Mouse (Mus musculus) ES-E14 (cell line): ENCODE data around the gene Abi1. TPM values are rescaled to one million over a fixed set of nuclear protein-coding genes. Genes with fewer than 3 reads are reported as not detected.

Experiments used
- DNase-seq: peaks from one replicate; pipeline ENCODE4 v3.0.0-alpha.2; 2013; ENCODE audit warnings: low read depth, low spot score
- H3K27ac ChIP-seq: 2 replicates; pipeline ENCODE4 v1.5.1; 2012; ENCODE audit warnings: low read depth, mild to moderate bottlenecking, low read length, moderate library complexity, mixed read lengths; ENCODE audit not compliant: poor library complexity, insufficient read depth, severe bottlenecking
- H3K36me3 ChIP-seq: 2 replicates; pipeline ENCODE4 v1.6.1; 2012; ENCODE audit warnings: mild to moderate bottlenecking, low read length, moderate library complexity, mixed read lengths; ENCODE audit not compliant: control insufficient read depth, poor library complexity, insufficient read depth, severe bottlenecking
- H3K4me1 ChIP-seq, 2 experiments: fragments of 150-350 bp in 1 of 2; sonication (generic) in 1 of 2; 2 replicates each; pipeline ENCODE4 v1.6.1; 2012; ENCODE audit warnings: low read length in 2 of 2, mild to moderate bottlenecking in 1 of 2, mixed read lengths in 1 of 2; ENCODE audit not compliant: control insufficient read depth in 2 of 2, insufficient read depth in 2 of 2, poor library complexity in 1 of 2
- H3K4me3 ChIP-seq, 2 experiments: fragments of 150-350 bp in 1 of 2; sonication (generic) in 1 of 2; 2 replicates each; pipeline ENCODE4 v1.5.1; 2012; ENCODE audit warnings: low read length in 2 of 2, low read depth in 1 of 2, mild to moderate bottlenecking in 1 of 2, mixed read lengths in 1 of 2; ENCODE audit not compliant: insufficient read depth in 1 of 2, poor library complexity in 1 of 2, severe bottlenecking in 1 of 2
- H3K9ac ChIP-seq: 2 replicates; pipeline ENCODE4 v1.6.1; 2012; ENCODE audit warnings: low read depth, mild to moderate bottlenecking, low read length, mixed read lengths; ENCODE audit not compliant: poor library complexity, insufficient read depth, severe bottlenecking
- H3K9me3 ChIP-seq: fragments of 150-350 bp; sonication (generic); 2 replicates; pipeline ENCODE4 v1.6.1; 2012; ENCODE audit warnings: low read depth, mild to moderate bottlenecking, low read length; ENCODE audit not compliant: control insufficient read depth, insufficient read depth
- CHD2 ChIP-seq: IDR thresholded peaks from 2 replicates; pipeline ENCODE4 v1.6.1; 2014; ENCODE audit warnings: mild to moderate bottlenecking, low read depth, low read length, inconsistent platforms
- HCFC1 ChIP-seq: IDR thresholded peaks from 2 replicates; pipeline ENCODE4 v1.6.1; 2012; ENCODE audit warnings: low read length, inconsistent platforms, borderline replicate concordance; ENCODE audit not compliant: insufficient read depth
- MAFK ChIP-seq: IDR thresholded peaks from 2 replicates; pipeline ENCODE4 v1.6.1; 2014; ENCODE audit warnings: mild to moderate bottlenecking, low read depth, low read length, inconsistent platforms; ENCODE audit not compliant: insufficient read depth
- ZC3H11A ChIP-seq: IDR thresholded peaks from 2 replicates; pipeline ENCODE4 v1.6.1; 2012; ENCODE audit warnings: low read depth, mild to moderate bottlenecking, inconsistent platforms, low read length, borderline replicate concordance
- ZNF384 ChIP-seq: IDR thresholded peaks from 2 replicates; pipeline ENCODE4 v1.6.1; 2012; ENCODE audit warnings: low read depth, low read length, inconsistent platforms
- in situ Hi-C, 2 experiments: fragments of 600-800 bp; cut with MboI; formaldehyde crosslinking; loops; one replicate each; pipeline ENCODE4 v1.15.1; 2025; ENCODE audit warnings: low sequenced_read_pairs in 2 of 2, inconsistent platforms in 1 of 2; ENCODE audit not compliant: unreplicated experiment in 2 of 2
- total RNA-seq: library from RNA; depleted of rRNA; stranded (reverse); fragments of 300-350 nt; gene quantifications from 2 replicates; pipeline ENCODE4 v1.2.3, GENCODE M21; 2012; rRNA removed

Abi1 gene
- total RNA-seq, 1 experiment = 42.6 TPM

DNA sequence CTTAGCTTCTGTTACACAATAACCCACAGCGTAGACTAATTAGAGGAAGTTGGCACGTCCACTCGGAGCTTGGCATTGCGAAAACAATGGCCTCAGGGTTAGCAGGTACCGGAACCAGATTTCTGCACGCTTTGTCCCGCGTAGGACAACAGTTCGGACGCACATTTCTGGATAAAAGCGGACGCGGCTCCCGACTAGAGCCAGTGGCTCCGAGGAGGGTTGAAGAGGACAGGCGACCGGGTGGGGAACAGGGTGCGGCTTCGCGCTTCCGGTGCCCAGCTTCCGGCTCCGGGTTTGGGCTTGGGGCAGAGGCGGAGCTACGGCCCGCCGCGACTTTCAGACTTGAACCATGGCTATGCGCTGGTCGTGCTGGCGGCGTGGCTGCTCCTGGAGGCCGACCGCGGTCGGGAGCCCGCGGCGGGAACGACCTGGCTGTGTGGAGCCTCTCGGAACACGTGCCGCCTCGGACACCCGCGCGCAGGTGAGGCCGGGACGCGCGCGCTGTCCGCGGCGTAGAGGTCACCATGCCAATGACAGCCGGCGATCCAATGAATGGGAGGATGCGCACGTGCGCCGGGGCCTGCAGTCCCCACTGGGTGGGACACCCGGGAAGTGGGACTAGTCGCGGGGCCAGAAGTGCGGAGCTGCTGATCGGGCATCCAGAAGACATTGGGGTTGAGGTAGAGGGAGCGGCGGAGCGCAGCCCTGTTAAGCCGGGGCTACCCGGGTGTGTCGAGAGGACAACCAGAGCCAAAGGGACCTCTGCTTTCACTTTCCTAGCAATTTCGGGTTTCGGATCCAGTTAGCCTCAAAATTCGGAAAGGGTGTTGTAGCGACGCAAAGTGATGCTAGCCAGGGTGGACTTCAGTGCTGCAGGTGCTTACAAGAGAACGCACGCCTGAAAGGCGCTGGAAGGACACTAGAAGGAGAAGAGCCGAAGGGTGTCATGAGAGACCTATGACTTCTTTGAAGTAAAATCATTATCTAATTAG lies 144.5 kb downstream of the Abi1 start, which contains the start of gene Pdss1:
Gene Pdss1 (plus strand): TSS at position 241 of the 992 bp plus-strand sequence.
- Histone ChIP-seq H3K9me3 (no peaks in the 10 kb centered on the region), H3K4me1 (peaks cover 5 to 7% of the 10 kb centered on the region in 2 experiments; a peak in 2 of 4 replicates), H3K9ac (peak within 1 kb of the TSS; percentile 85), H3K4me3 (peak within 1 kb of the TSS; percentile 76 to 87), H3K36me3 (no peaks in the 10 kb centered on the region), H3K27ac (no peak within 1 kb of the TSS)
- peak; percentile 88 for DNase-seq
- in situ Hi-C loops = no loop called here
- TF ChIP-seq HCFC1 (peak; percentile 84), CHD2 (peak; percentile 61; the same call in 1 of the 2 replicates), MAFK (no peak), ZNF384 (no peak), ZC3H11A (no peak)

GRCm38 (mm10) chr2:22894932-22895281 lies 145.1 kb downstream of the Abi1 start:
- in situ Hi-C loops = no loop called here
- no peaks in the 10 kb centered on the region for H3K36me3 ChIP-seq
- H3K4me1 ChIP-seq = peaks cover 3 to 6% of the 10 kb centered on the region in 2 experiments; a peak in 2 of 4 replicates
- peak overlapping the region; percentile 76 to 87 for H3K4me3 ChIP-seq
- TF ChIP-seq ZNF384 (no peak), CHD2 (no peak), ZC3H11A (no peak), MAFK (no peak), HCFC1 (no peak)
- peak overlapping the region; percentile 64 for H3K9ac ChIP-seq
- no peak for DNase-seq
- H3K9me3 ChIP-seq = no peaks in the 10 kb centered on the region
- H3K27ac ChIP-seq = no peak overlapping the region

Other genes with a start within 250 kb of the Abi1 start
- gene Pdss1, start 144.7 kb downstream of the Abi1 start, total RNA-seq = 30.4 and 31.9 TPM in 2 replicates
- gene Acbd5, start 27.9 kb upstream of the Abi1 start, total RNA-seq = 27.2 and 31.7 TPM in 2 replicates
- 30.7 and 30.9 TPM in 2 replicates for gene Mastl, start 115.8 kb upstream of the Abi1 start, total RNA-seq
- gene Yme1l1, start 116.1 kb upstream of the Abi1 start, total RNA-seq = 158 and 160 TPM in 2 replicates
- 0.26 TPM in 1 of 2 replicates, not detected in the other for gene 4931423N10Rik, start 167.2 kb upstream of the Abi1 start, total RNA-seq